Mouse (Mus musculus): ENCODE measurements around the gene Kcns1.

Gene Kcns1

GRCm38 (mm10) chr2:164128576-164129411 is 42.1 kb downstream of the Kcns1 start:
- TF ChIP-seq NANOG (IDR thresholded peaks at IDR 0.05; ENCODE audit: borderline replicate concordance, low read length) (no peak), POU5F1 (IDR thresholded peaks at IDR 0.05; ENCODE audit: borderline replicate concordance, low read length) (no peak), CTCF (conservative IDR thresholded peaks at IDR 0.05; ENCODE audit: low read length) (no peak)

GRCm38 (mm10) chr2:164127297-164127696 is 43.6 kb downstream of the Kcns1 start:
- H3K4me1 ChIP-seq (replicated peaks; ENCODE audit: low read depth, low read length) = no peaks in the 10 kb centered on the region
- H3K4me3 ChIP-seq (replicated peaks; ENCODE audit: low read length) = no peak overlapping the region
- no peaks in the 10 kb centered on the region for H3K9me3 ChIP-seq (ENCODE audit: low read length)
- peaks cover 67% of the 10 kb centered on the region for H3K36me3 ChIP-seq (ENCODE audit: insufficient read depth, low read length)
- no peaks in the 10 kb centered on the region for H3K27me3 ChIP-seq (ENCODE audit: insufficient read depth, low read length)
- no peak for TF ChIP-seq NANOG (IDR thresholded peaks at IDR 0.05; ENCODE audit: borderline replicate concordance, low read length)

More at GRCm38 (mm10) chr2:164128576-164129411, 42.1 kb downstream of the Kcns1 start:
- H3K27me3 ChIP-seq (ENCODE audit: insufficient read depth, low read length) = no peaks in the 10 kb centered on the region
- peaks cover 69% of the 10 kb centered on the region for H3K36me3 ChIP-seq (ENCODE audit: insufficient read depth, low read length)
- H3K9me3 ChIP-seq (ENCODE audit: low read length) = no peaks in the 10 kb centered on the region
- no peak overlapping the region for H3K4me3 ChIP-seq (replicated peaks; ENCODE audit: low read length)
- H3K4me1 ChIP-seq (replicated peaks; ENCODE audit: low read depth, low read length) = 0 out of 2 replicates have a peak, but pooled peaks cover 5% of the 10 kb centered on the region

- Histone ChIP-seq H3K9me3 (ENCODE audit: low read length) (no peaks in the 10 kb centered on the region), H3K4me1 (replicated peaks; ENCODE audit: low read depth, low read length) (no peaks in the 10 kb centered on the region), H3K36me3 (ENCODE audit: insufficient read depth, low read length) (peaks cover 65% of the 10 kb centered on the region), H3K27me3 (ENCODE audit: insufficient read depth, low read length) (no peaks in the 10 kb centered on the region), H3K4me3 (replicated peaks; ENCODE audit: low read length) (no peak overlapping the region)
- TF ChIP-seq CTCF (conservative IDR thresholded peaks at IDR 0.05; ENCODE audit: low read length) (peak; percentile 30; the same call in 1 of the 2 replicates), POU5F1 (IDR thresholded peaks at IDR 0.05; ENCODE audit: borderline replicate concordance, low read length) (no peak)
Measured at GRCm38 (mm10) chr2:164126533-164126955, 44.4 kb downstream of the Kcns1 start.

GRCm38 (mm10) chr2:164123169-164123766 is 47.6 kb downstream of the Kcns1 start:
- Histone ChIP-seq H3K9me3 (ENCODE audit: low read length) (no peaks in the 10 kb centered on the region), H3K4me3 (replicated peaks; ENCODE audit: low read length) (no peak overlapping the region), H3K36me3 (ENCODE audit: insufficient read depth, low read length) (peaks cover 69% of the 10 kb centered on the region), H3K4me1 (replicated peaks; ENCODE audit: low read depth, low read length) (no peaks in the 10 kb centered on the region), H3K27me3 (ENCODE audit: insufficient read depth, low read length) (no peaks in the 10 kb centered on the region)
- TF ChIP-seq CTCF (conservative IDR thresholded peaks at IDR 0.05; ENCODE audit: low read length) (no peak), NANOG (IDR thresholded peaks at IDR 0.05; ENCODE audit: borderline replicate concordance, low read length) (no peak), POU5F1 (IDR thresholded peaks at IDR 0.05; ENCODE audit: borderline replicate concordance, low read length) (no peak)

GRCm38 (mm10) chr2:164119503-164119902 is 51.4 kb downstream of the Kcns1 start:
- Histone ChIP-seq H3K9me3 (ENCODE audit: low read length) (no peaks in the 10 kb centered on the region), H3K4me1 (replicated peaks; ENCODE audit: low read depth, low read length) (no peaks in the 10 kb centered on the region), H3K4me3 (replicated peaks; ENCODE audit: low read length) (no peak overlapping the region), H3K27me3 (ENCODE audit: insufficient read depth, low read length) (no peaks in the 10 kb centered on the region), H3K36me3 (ENCODE audit: insufficient read depth, low read length) (peaks cover 81% of the 10 kb centered on the region)
- TF ChIP-seq NANOG (IDR thresholded peaks at IDR 0.05; ENCODE audit: borderline replicate concordance, low read length) = no peak
- no peak for TF ChIP-seq POU5F1 (IDR thresholded peaks at IDR 0.05; ENCODE audit: borderline replicate concordance, low read length)
- no peak for TF ChIP-seq CTCF (conservative IDR thresholded peaks at IDR 0.05; ENCODE audit: low read length)

- no peaks in the 10 kb centered on the region for H3K27me3 ChIP-seq (ENCODE audit: insufficient read depth, low read length)
- H3K36me3 ChIP-seq (ENCODE audit: insufficient read depth, low read length) = peaks cover 82% of the 10 kb centered on the region
- H3K9me3 ChIP-seq (ENCODE audit: low read length) = no peaks in the 10 kb centered on the region
- H3K4me3 ChIP-seq (replicated peaks; ENCODE audit: low read length) = no peak overlapping the region
- no peaks in the 10 kb centered on the region for H3K4me1 ChIP-seq (replicated peaks; ENCODE audit: low read depth, low read length)
- TF ChIP-seq POU5F1 (IDR thresholded peaks at IDR 0.05; ENCODE audit: borderline replicate concordance, low read length) (no peak), CTCF (conservative IDR thresholded peaks at IDR 0.05; ENCODE audit: low read length) (no peak), NANOG (IDR thresholded peaks at IDR 0.05; ENCODE audit: borderline replicate concordance, low read length) (no peak)
Measured at GRCm38 (mm10) chr2:164115531-164115930, 55.4 kb downstream of the Kcns1 start.

- Histone ChIP-seq H3K36me3 (ENCODE audit: insufficient read depth, low read length) (peaks cover 78% of the 10 kb centered on the region), H3K4me1 (replicated peaks; ENCODE audit: low read depth, low read length) (peaks cover 7% of the 10 kb centered on the region), H3K4me3 (replicated peaks; ENCODE audit: low read length) (no peak overlapping the region), H3K27me3 (ENCODE audit: insufficient read depth, low read length) (no peaks in the 10 kb centered on the region), H3K9me3 (ENCODE audit: low read length) (no peaks in the 10 kb centered on the region)
- TF ChIP-seq CTCF (conservative IDR thresholded peaks at IDR 0.05; ENCODE audit: low read length) = no peak
- TF ChIP-seq NANOG (IDR thresholded peaks at IDR 0.05; ENCODE audit: borderline replicate concordance, low read length) = no peak
- no peak for TF ChIP-seq POU5F1 (IDR thresholded peaks at IDR 0.05; ENCODE audit: borderline replicate concordance, low read length)
Measured at GRCm38 (mm10) chr2:164114051-164114450, 56.9 kb downstream of the Kcns1 start.
